Comparison of ENCODE assay signal across 9 mouse cellular contexts in the genomic region with DNA sequence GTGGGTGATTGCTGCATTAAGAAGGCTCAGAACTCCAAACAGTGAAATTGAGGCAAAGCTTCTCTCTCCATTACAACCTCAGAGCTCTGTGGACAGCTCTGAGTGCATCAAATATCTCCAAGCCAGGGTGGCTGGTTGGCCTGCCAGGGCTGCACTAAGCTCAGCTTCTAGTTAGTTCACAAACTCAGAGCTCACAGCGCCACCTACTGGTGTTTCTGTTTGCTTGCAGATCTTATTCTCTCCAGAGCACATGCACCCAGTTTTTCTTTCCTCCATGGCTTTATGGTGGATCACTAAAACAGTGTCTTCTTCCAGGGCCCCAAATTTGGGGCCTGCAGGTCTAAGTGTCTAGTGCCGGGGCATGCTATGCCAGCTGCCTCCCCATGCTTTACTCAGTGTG. TPM values are rescaled to one million over a fixed set of nuclear protein-coding genes. Genes with fewer than 3 reads are reported as not detected.
DNase-seq lines count a peak whose midpoint lies in the region; ATAC-seq lines count a peak whose summit lies in the region.
"Had no signal": no experiment of that assay in that cellular context is flagged by ENCODE, and none has a peak within 500 bp of the region (broad histone marks: within the 10 kb centered on the region; RNA-seq: fewer than 3 reads in every experiment).

No protein-coding gene starts in this region.

- ATAC-seq in lung, embryonic 16.5 days (ENCODE audit: low read depth), result peak; percentile 28; the same call in 1 of the 2 replicates

- H3K36me3 ChIP-seq in lung, embryonic 16.5 days (ENCODE audit: control insufficient read depth, insufficient read depth, low read length), result no peaks in the 10 kb centered on the region
- H3K36me3 ChIP-seq: limb, embryonic 15.5 days had no signal

- no peaks in the 10 kb centered on the region for H3K9me3 ChIP-seq in lung, embryonic 16.5 days (ENCODE audit: control insufficient read depth, low read length)
- H3K9me3 ChIP-seq: limb, embryonic 15.5 days had no signal

- H3K4me3 ChIP-seq in lung, embryonic 16.5 days (ENCODE audit: low read length), result no peak overlapping the region
- H3K4me3 ChIP-seq: limb, embryonic 15.5 days had no signal

- H3K27ac ChIP-seq in lung, embryonic 16.5 days (ENCODE audit: low read length), result no peak overlapping the region
- H3K27ac ChIP-seq: limb, embryonic 15.5 days had no signal

- 14% methylated on average over 2 of the region's 2 CpGs for WGBS in large intestine, adult 2 months
- WGBS in lung, embryonic 16.5 days, result 24% methylated on average over 2 of the region's 2 CpGs

- H3K27me3 ChIP-seq in lung, embryonic 16.5 days (ENCODE audit: control insufficient read depth, insufficient read depth, low read depth, low read length), result no peaks in the 10 kb centered on the region
- H3K27me3 ChIP-seq: limb, embryonic 15.5 days had no signal

- H3K4me1 ChIP-seq in lung, embryonic 16.5 days (replicated peaks; ENCODE audit: control insufficient read depth, insufficient read depth, low read length), result no peaks in the 10 kb centered on the region
- H3K4me1 ChIP-seq: limb, embryonic 15.5 days had no signal

- H3K4me2 ChIP-seq in lung, embryonic 16.5 days (ENCODE audit: low read depth, low read length), result no peak overlapping the region
- H3K4me2 ChIP-seq: limb, embryonic 15.5 days had no signal

- no peak overlapping the region for H3K9ac ChIP-seq in lung, embryonic 16.5 days (ENCODE audit: low read length)
- H3K9ac ChIP-seq: limb, embryonic 15.5 days had no signal

- peak; percentile 84 for DNase-seq in CD4-positive helper T cell, adult 2 months (ENCODE audit: low read depth, low spot score)
- peak; percentile 96 for DNase-seq in NIH3T3 (ENCODE audit: low read depth)
- peak; percentile 93 to 96 for DNase-seq in cerebellum, postnatal 10 days
- peak; percentile 63 for DNase-seq in gastrocnemius, postnatal 25 days
- DNase-seq in large intestine, adult 2 months (ENCODE audit: low read depth, low spot score), result peak; percentile 73
- DNase-seq in right cerebral cortex, postnatal 14 days, result peak; percentile 96
- peak; percentile 92 for DNase-seq in urinary bladder, postnatal 25 days (ENCODE audit: low spot score)

RNA-seq across cellular contexts. Expression of a gene that starts 2.7 kb away (rescaled TPM):
- 1 to 10 TPM; 1.3 to 2.4 TPM for total RNA-seq in gastrocnemius, postnatal 25 days (2021)
- polyA plus RNA-seq in large intestine, adult 2 months (2012; rRNA removed), result 53.0 and 148 TPM in 2 replicates
- not detected in 2 replicates for polyA plus RNA-seq in lung, embryonic 16.5 days (2015; fragmentation: Nextera tagmentation; extraction: Ambion mirVana)
- polyA plus RNA-seq: limb, embryonic 15.5 days had no signal

RNA-seq across cellular contexts. Expression of a gene that starts 18.1 kb away (rescaled TPM):
- not detected for total RNA-seq in gastrocnemius, postnatal 25 days (2021)
- polyA plus RNA-seq in large intestine, adult 2 months (2012; rRNA removed), result 0.07 TPM in 1 of 2 replicates, not detected in the other
- not detected in 2 replicates for polyA plus RNA-seq in lung, embryonic 16.5 days (2015; fragmentation: Nextera tagmentation; extraction: Ambion mirVana)
- polyA plus RNA-seq: limb, embryonic 15.5 days had no signal

RNA-seq across cellular contexts. Expression of a gene that starts 18.3 kb away (rescaled TPM):
- 1 to 10 TPM; 5.8 to 7.2 TPM for total RNA-seq in gastrocnemius, postnatal 25 days (2021)
- 59.7 and 67.2 TPM in 2 replicates for polyA plus RNA-seq in large intestine, adult 2 months (2012; rRNA removed)
- polyA plus RNA-seq in lung, embryonic 16.5 days (2015; fragmentation: Nextera tagmentation; extraction: Ambion mirVana), result 18.8 and 19.4 TPM in 2 replicates

RNA-seq across cellular contexts. Expression of a gene that starts 28.2 kb away (rescaled TPM):
- total RNA-seq in gastrocnemius, postnatal 25 days (2021), result 1 to 10 TPM; 6.2 to 8.7 TPM
- polyA plus RNA-seq in large intestine, adult 2 months (2012; rRNA removed), result 386 and 571 TPM in 2 replicates
- polyA plus RNA-seq in lung, embryonic 16.5 days (2015; fragmentation: Nextera tagmentation; extraction: Ambion mirVana), result 7.2 and 11.7 TPM in 2 replicates

RNA-seq across cellular contexts. Expression of a gene that starts 40.5 kb away (rescaled TPM):
- total RNA-seq in gastrocnemius, postnatal 25 days (2021), result 1 to 10 TPM; 1.6 to 1.7 TPM
- polyA plus RNA-seq in large intestine, adult 2 months (2012; rRNA removed), result 1.6 and 2.8 TPM in 2 replicates
- polyA plus RNA-seq in lung, embryonic 16.5 days (2015; fragmentation: Nextera tagmentation; extraction: Ambion mirVana), result 2.0 and 2.2 TPM in 2 replicates

Comparison
In these comparisons a context has a peak if more than half of its experiments do, and no peak if none do; other contexts are left out.
1. RNA of a gene that starts 2.7 kb away (polyA plus RNA-seq): 53.0 to 148 TPM in large intestine, adult 2 months; not detected in lung, embryonic 16.5 days; every median in the first group is over 10 times any median in the second.
2. Peak in every context shown above with its lines, with median percentiles within 50 percentile points of each other: DNase-seq.